Mouse (Mus musculus) E14TG2a.4 (cell line): ENCODE data around the gene Kif1b.

ENCODE experiments used
- CTCF ChIP-seq: conservative IDR thresholded peaks from 2 replicates; pipeline ENCODE4 v1.5.1; 2014; ENCODE audit warnings: low read length
- NANOG ChIP-seq: IDR thresholded peaks from 2 replicates; pipeline ENCODE4 v1.6.1; 2014; ENCODE audit warnings: borderline replicate concordance, low read length, mixed read lengths

- TF ChIP-seq CTCF (no peak), NANOG (no peak)
Observed at GRCm38 (mm10) chr4:149344311-149344710, 36.8 kb upstream of the Kif1b start.
